Mouse (Mus musculus) monocyte, adult 59 days (primary cell): ENCODE data around the gene Cxcr3. TPM values are rescaled to one million over a fixed set of nuclear protein-coding genes. Genes with fewer than 3 reads are reported as not detected.

ENCODE experiments used
- total RNA-seq, 2 experiments: library from RNA; stranded (reverse); gene quantifications; one replicate each; pipeline ENCODE4 v1.2.4; 2023

Gene Cxcr3
- total RNA-seq = 1 to 10 TPM; 1.8 to 2.3 TPM

DNA sequence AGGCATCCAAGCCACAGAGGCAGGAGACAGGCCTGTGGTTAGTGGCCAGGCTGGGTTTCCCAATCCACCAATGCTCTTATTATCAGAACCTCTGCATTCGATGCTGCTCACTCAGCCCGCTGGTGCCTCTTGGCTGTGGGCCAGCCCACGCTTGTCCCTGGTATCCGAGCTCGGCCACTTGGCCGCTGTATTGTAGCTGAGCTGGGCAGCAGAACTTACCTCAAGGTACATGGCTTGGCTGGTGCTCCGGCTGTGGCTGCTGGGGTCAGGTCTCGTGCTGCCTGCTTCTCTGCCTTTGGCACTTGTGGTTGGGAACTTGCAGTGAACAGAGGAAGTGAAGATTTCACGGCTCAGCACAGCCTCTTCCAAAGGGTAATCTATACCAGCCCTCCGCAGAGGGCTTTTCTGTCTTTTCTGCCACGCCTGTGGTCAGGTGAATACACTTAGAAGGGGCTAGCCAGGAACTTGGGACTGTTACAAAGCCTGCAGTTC, at the start of gene Cxcr3:
Cxcr3 (minus strand) TSS at position 442 of the 492 bp plus-strand sequence.

Other genes with a start within 250 kb of the Cxcr3 start
- 10 to 100 TPM; 25.5 to 27.9 TPM for gene Taf1, start 201.5 kb downstream of the Cxcr3 start, total RNA-seq
- gene Ogt, start 94.2 kb downstream of the Cxcr3 start, total RNA-seq = 100 to 1,000 TPM; 184 to 194 TPM
- gene Gm4779, start 60.2 kb upstream of the Cxcr3 start, total RNA-seq = not detected
- not detected for gene 8030474K03Rik, start 60.4 kb upstream of the Cxcr3 start, total RNA-seq
- gene Nhsl2, start 115.1 kb upstream of the Cxcr3 start, total RNA-seq = 10 to 100 TPM; 49.5 to 69.5 TPM